Mouse (Mus musculus) liver, embryonic 14.5 days (tissue): Measurements from ENCODE around the gene Gtpbp1.

ENCODE experiments used
- CTCF ChIP-seq: IDR thresholded peaks from 2 replicates; pipeline ENCODE4 v1.5.1; 2016; ENCODE audit warnings: antibody characterized with exemption, low read depth, control low read depth
- EP300 ChIP-seq: IDR thresholded peaks from 2 replicates; pipeline ENCODE4 v1.6.1; 2016; ENCODE audit warnings: antibody characterized with exemption, low read depth

- TF ChIP-seq CTCF (no peak), EP300 (no peak)
Observed at GRCm38 (mm10) chr15:79766586-79767071, 76.0 kb downstream of the Gtpbp1 start.
